Mouse (Mus musculus) 416B (cell line): ENCODE data around the gene Alkbh4.
A peak's percentile ranks its signal among the peaks of the same experiment; 100 is the strongest.
"Not testable (repeated sequence)": the region's sequence is repeated elsewhere in the genome, so short reads cannot be mapped to it uniquely, and the experiment has no call there.

Source experiments
- DNase-seq: peaks from one replicate; pipeline ENCODE4 v3.0.0; 2011; ENCODE audit warnings: low read depth

The Alkbh4 gene

GRCm38 (mm10) chr5:136143161-136143755 is 7.3 kb downstream of the Alkbh4 start:
- peak; percentile 90 for DNase-seq

- DNase-seq, result no peak
Measured at GRCm38 (mm10) chr5:136144606-136145430, 8.9 kb downstream of the Alkbh4 start.

DNA sequence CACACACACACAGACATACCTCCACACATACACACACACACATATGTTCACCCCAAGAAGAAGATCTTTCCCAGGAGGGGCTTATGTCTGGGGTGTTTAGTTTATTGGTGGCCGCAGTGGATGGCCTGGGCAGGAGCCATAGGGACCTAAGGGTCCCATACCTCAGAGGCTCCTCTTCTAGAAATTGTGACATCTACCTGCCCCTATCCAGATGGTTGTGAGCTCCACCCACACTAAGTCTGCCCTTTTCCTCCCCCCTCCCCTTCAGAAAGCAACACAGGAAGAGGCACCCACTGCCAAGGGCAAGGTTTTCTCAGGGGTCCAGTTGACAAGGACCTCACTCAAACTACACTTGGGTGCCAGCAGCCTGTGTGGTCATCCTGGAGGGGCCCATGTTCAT is 11.0 kb downstream of the Alkbh4 start:
- DNase-seq, result no peak

DNA sequence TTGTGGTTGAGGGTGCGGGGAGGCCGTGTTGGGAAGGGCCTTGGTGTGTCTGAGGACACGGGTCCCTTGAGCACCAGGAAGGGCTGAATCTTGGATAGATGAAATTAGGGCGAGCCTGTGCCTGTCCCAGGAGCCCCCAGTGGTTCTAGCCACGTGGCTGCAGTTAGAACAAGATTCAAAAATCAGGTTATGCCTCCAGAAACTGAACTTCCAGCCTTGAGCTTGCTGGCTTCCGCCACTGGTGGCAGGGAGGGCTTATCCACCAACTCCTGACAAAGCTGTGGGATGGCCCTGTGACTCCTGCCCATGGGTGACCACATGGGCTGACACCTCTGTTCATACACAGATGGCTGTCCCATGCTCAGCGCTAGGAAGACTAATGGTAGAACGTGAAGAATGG is 11.8 kb downstream of the Alkbh4 start:
- DNase-seq, result no peak

GRCm38 (mm10) chr5:136149134-136149576 is 13.2 kb downstream of the Alkbh4 start:
- DNase-seq, result peak; percentile 93

- no peak for DNase-seq
Measured at GRCm38 (mm10) chr5:136152365-136152764, 16.4 kb downstream of the Alkbh4 start.

DNA sequence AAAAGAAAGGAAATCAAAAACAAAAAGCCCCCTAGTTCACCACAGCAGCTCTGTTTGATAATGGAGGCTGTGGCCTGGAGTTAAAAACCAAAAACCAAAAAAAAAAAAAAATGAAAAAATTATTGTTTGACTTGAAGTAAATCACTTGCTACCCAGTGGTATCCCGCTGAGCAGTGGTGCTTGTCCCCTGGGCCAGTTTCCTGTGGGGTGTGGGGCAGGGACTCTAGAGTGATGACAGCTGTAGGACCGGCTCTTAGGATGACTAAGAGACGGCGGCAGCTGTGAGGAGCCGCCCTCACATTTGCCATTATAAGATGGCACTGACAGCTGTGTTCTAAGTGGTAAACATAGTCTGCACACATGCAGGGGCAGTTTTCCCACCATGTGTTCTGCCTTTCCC is 19.5 kb downstream of the Alkbh4 start:
- no peak for DNase-seq

GRCm38 (mm10) chr5:136160084-136160483 is 24.1 kb downstream of the Alkbh4 start:
- not testable (repeated sequence) for DNase-seq

- DNase-seq, result no peak
Measured at GRCm38 (mm10) chr5:136163807-136164474, 28.0 kb downstream of the Alkbh4 start.

DNA sequence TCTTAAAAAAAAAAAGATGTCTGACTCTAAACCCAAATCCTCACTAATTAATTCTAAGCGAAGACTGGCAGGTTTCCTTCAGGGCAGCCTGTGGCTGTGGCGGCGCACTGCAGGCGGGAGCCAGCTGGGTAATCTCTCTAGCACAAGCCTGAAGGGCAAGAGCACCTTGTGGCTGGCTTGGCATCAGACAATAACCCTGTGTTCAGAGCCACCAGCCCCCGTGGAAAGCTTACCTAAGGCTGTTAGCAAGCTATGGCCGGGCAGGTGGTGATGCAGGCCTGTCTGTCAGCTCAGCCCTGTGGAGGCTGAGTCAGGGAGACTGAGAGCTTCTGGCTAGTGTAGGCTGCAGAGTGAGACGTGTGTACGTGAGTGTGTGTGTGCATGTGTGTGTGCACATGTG is 29.3 kb downstream of the Alkbh4 start:
- DNase-seq, result no peak

- no peak for DNase-seq
Measured at GRCm38 (mm10) chr5:136167296-136167695, 31.4 kb downstream of the Alkbh4 start.

GRCm38 (mm10) chr5:136168071-136168470 is 32.1 kb downstream of the Alkbh4 start:
- DNase-seq, result peak; percentile 36

DNA sequence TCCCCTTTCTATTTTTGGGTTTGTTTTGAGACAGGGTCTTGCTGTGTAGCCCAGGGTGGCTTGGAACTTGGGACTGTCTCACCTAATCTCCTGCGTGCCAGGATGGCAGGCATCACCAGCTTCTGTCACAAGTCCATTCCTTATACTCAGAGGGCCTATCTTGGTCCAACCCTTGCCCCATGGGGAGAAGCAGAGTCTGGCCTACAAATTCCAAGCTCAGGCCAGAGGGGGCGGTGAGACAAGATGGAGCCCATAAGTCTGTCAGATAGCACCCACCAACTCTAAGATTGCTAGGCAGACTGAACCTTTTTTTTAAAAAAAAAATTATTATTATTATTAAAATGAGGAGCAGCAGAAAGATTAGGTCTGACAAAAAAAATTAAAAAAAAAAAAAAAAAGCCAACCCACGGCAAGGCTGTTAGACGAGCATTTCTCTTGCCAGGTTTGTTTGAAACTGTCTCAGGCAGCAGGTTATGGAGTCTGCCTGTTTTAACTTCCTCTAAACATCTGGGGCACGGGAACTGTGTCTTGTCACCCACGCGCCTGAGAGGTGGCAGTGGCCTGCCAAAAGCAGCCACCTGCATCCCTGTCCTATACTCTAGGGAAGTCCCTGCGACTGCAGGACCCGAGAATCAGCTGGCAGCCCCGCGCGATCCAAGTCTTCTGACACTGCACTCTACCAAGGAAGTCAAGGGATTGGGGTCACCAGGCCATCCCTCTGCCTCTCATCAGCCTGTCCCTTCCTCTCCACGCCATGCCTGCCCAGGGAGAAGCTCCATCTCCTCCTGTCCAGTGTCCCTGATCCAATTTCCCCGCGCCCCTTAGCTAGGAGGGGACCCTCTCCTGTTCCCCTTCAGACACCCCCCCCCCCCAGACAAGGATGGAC is 33.9 kb downstream of the Alkbh4 start:
- peak; percentile 70 for DNase-seq

- DNase-seq, result peak; percentile 86
Measured at GRCm38 (mm10) chr5:136170512-136171362, 34.8 kb downstream of the Alkbh4 start, which contains the start of gene Orai2. TSS of gene Orai2 (minus strand) at chr5:136170713.

DNA sequence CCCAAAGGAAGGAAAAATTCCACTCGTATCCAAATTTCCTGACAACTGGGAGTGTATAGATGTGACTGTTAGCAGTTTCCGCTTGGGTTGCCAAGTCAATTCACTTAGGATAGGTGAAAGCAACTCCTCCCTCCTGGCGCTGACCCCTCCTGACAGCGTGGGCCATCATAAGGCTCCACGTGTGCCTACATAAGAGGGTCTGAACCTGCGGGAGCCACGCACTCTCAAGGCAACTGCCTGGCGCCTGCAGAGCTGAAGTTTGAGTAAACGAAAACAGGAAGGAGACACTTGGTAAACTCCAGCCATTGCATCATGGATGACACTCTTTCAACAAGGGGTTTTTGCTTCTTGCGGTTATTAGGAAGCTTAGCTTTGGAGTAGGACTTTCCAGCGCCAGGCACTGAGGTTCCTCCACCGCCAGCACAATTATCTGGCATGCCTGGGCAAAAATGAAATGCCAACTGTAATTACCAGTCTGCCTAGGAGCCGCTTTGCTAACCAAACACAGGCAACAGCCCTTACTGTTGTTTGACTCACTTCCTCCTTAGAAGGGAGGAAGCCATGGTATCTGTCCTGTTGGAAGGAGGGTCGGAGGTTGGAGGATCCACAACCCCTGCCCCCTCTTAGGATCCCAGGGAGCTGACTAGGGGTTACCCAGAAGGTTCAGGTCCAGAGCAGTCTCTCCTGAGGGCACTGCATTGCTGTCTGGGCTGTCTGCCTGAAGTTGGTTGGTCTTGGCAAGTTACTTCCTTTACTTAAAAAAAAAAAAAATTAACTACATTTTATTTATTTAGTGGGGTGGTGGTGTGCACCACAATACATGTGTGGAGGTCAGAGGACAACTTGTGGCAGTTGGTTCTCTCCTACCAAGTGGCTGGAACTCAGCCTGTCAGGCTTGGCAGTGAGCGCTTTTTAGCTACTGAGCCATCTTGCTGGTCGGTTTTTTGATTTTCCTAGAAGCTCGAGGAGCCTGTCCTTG is 35.7 kb downstream of the Alkbh4 start:
- DNase-seq, result peak; percentile 87

- no peak for DNase-seq
Measured at GRCm38 (mm10) chr5:136172939-136173338, 37.0 kb downstream of the Alkbh4 start.

GRCm38 (mm10) chr5:136173606-136174463 is 37.9 kb downstream of the Alkbh4 start:
- peak; percentile 53 for DNase-seq

- peak; percentile 51 for DNase-seq
Measured at GRCm38 (mm10) chr5:136179594-136179993, 43.6 kb downstream of the Alkbh4 start.

DNA sequence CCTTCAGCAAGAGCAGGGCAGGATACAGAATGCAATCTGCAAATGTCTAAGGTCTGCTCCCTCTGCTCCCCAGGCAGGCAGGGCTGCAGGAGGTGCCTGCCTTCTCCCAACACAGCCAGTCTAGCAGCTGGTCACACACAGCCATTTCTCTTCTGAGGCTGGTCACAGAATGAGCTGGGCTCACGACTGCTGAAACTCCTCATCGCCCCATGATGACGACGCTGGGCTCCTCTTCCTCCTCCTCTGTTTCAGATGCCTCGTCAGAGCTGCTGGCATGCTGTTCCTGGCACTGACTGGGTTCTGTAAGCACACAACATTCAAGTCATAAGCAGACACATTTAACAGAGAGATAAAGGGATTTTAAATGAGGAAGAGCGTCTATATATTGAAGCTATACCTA is 45.3 kb downstream of the Alkbh4 start:
- DNase-seq, result no peak
